Mouse (Mus musculus) megakaryocyte progenitor cell, adult 5-6 weeks (primary cell): Measurements from ENCODE around the gene Babam2. TPM values are rescaled to one million over a fixed set of nuclear protein-coding genes. Genes with fewer than 3 reads are reported as not detected.

ENCODE experiments used
- ATAC-seq: replicated peaks from 2 replicates; pipeline ENCODE4 v1.8.0; 2016; ENCODE audit warnings: mild to moderate bottlenecking, moderate TSS enrichment, inconsistent platforms; ENCODE audit not compliant: poor library complexity
- total RNA-seq, 2 experiments: library from RNA; stranded (forward) in 1 of 2; stranded (reverse) in 1 of 2; fragments of 157-497, 149-512 nt in 1 of 2; fragments of 200-1000 nt in 1 of 2; gene quantifications; 2 replicates each; pipeline versions ENCODE4 v1.2.3 to v1.2.4; 2015 to 2017

Babam2 gene
- total RNA-seq, 2 experiments from 2014 or later = 37.7 to 117 TPM

- ATAC-seq = no peak
Observed at GRCm38 (mm10) chr5:32106473-32107140, 409.1 kb downstream of the Babam2 start.

- ATAC-seq = no peak
Observed at GRCm38 (mm10) chr5:32110651-32111050, 413.2 kb downstream of the Babam2 start.

- peak; percentile 90 for ATAC-seq
Observed at GRCm38 (mm10) chr5:32112206-32112916, 414.9 kb downstream of the Babam2 start.

GRCm38 (mm10) chr5:32120901-32121376 is 423.5 kb downstream of the Babam2 start:
- ATAC-seq = no peak

GRCm38 (mm10) chr5:32121936-32122335 is 424.5 kb downstream of the Babam2 start:
- peak; percentile 61 for ATAC-seq

GRCm38 (mm10) chr5:32122363-32122762 is 424.9 kb downstream of the Babam2 start:
- ATAC-seq = peak; percentile 94

GRCm38 (mm10) chr5:32124957-32125356 is 427.5 kb downstream of the Babam2 start:
- ATAC-seq = no peak

- no peak for ATAC-seq
Observed at GRCm38 (mm10) chr5:32127226-32127625, 429.7 kb downstream of the Babam2 start.

GRCm38 (mm10) chr5:32127927-32128326 is 430.4 kb downstream of the Babam2 start:
- no peak for ATAC-seq

GRCm38 (mm10) chr5:32132971-32133501 is 435.6 kb downstream of the Babam2 start:
- peak; percentile 4; the same call in 1 of the 2 replicates for ATAC-seq

GRCm38 (mm10) chr5:32133549-32134004 is 436.1 kb downstream of the Babam2 start:
- ATAC-seq = no peak

- no peak for ATAC-seq
Observed at GRCm38 (mm10) chr5:32134051-32134732, 436.7 kb downstream of the Babam2 start.

Other genes starting within 250 kb of the Babam2 start
- 10.3 and 12.5 TPM in 2 replicates for gene Zfp512, start 245.3 kb upstream of the Babam2 start, total RNA-seq (2015)
- 25.3 and 35.0 TPM in 2 replicates for gene Zfp512, start 245.3 kb upstream of the Babam2 start, total RNA-seq (2017)
- gene 4930548H24Rik, start 211.9 kb upstream of the Babam2 start, total RNA-seq (2015) = 0.05 TPM in 1 of 2 replicates, not detected in the other
- gene 4930548H24Rik, start 211.9 kb upstream of the Babam2 start, total RNA-seq (2017) = 0.37 and 0.68 TPM in 2 replicates
- gene Gpn1, start 202.9 kb upstream of the Babam2 start, total RNA-seq (2015) = 19.6 and 23.1 TPM in 2 replicates
- gene Gpn1, start 202.9 kb upstream of the Babam2 start, total RNA-seq (2017) = 31.6 and 48.5 TPM in 2 replicates
- gene Slc4a1ap, start 170.7 kb upstream of the Babam2 start, total RNA-seq (2015) = 65.8 and 65.9 TPM in 2 replicates
- gene Slc4a1ap, start 170.7 kb upstream of the Babam2 start, total RNA-seq (2017) = 46.5 and 48.9 TPM in 2 replicates
- gene Supt7l, start 169.9 kb upstream of the Babam2 start, total RNA-seq (2015) = 17.0 and 18.2 TPM in 2 replicates
- 19.2 and 20.1 TPM in 2 replicates for gene Supt7l, start 169.9 kb upstream of the Babam2 start, total RNA-seq (2017)
- gene Mrpl33, start 100.7 kb upstream of the Babam2 start, total RNA-seq (2015) = 434 and 492 TPM in 2 replicates
- 218 and 315 TPM in 2 replicates for gene Mrpl33, start 100.7 kb upstream of the Babam2 start, total RNA-seq (2017)
- gene Rbks, start 57 bp upstream of the Babam2 start, total RNA-seq (2015) = 25.8 and 34.6 TPM in 2 replicates
- 17.7 and 29.3 TPM in 2 replicates for gene Rbks, start 57 bp upstream of the Babam2 start, total RNA-seq (2017)